Comparison of ENCODE assay signal across 8 mouse cellular contexts in the genomic region with DNA sequence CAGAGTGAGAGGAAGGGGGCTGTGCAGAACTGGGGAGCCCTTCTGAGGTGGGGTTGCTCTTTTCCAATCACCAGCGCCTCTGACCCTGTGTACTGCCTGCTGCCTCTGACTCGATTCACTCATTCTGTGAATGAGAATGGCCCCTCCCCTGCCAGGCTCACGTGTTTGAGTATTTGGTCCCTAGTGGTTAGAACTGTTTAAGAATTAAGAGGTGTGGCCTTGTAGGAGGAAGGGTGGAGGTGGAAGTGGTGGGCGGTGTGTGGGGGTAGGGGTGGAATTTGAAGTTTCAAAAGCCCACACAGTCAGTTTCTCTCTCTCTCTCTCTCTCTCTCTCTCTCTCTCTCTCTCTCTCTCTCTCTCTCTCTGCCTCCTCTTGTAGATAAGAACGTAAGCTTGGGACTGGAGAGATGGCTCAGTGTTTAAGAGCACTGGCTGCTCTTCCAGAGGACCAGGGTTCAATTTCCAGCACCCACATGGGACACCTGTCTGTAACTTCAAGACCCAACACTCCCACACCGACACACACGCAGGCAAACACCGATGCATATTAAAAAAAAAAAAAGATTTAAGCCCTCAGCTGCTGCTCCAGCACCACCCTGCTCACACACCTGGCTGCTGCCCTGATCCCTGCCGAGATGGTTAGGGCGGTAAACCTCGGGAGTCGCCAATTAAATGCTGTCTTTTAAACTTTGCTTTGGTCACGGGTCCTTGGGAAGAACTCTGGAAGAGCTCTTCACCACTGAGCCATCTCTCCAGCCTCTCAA. TPM values are rescaled to one million over a fixed set of nuclear protein-coding genes. Genes with fewer than 3 reads are reported as not detected.
DNase-seq lines count a peak whose midpoint lies in the region.

No protein-coding gene starts in this region.

- no peaks in the 10 kb centered on the region for H3K36me3 ChIP-seq in limb, embryonic 10.5 days

- 0 out of 2 replicates have a peak overlapping the region, but pooled peaks have one; percentile 20 for H3K4me3 ChIP-seq in limb, embryonic 10.5 days

- WGBS in limb, embryonic 10.5 days: 19% methylated on average over 13 of the region's 13 CpGs

- DNase-seq in kidney, postnatal 10 days: peak; percentile 32
- no peak for DNase-seq in kidney, postnatal 25 days
- DNase-seq in embryo, embryonic 11 days: peak; percentile 67
- no peak for DNase-seq in limb, embryonic 10.5 days (ENCODE audit: low spot score)
- DNase-seq in natural killer cell, adult 2 months (ENCODE audit: low spot score in 2 of 2): peak; percentile 78 to 89
- DNase-seq in cerebellum, adult 9-11 months: no peak
- DNase-seq in right cerebral cortex, postnatal 25 days: no peak
- DNase-seq in urinary bladder, postnatal 10 days (ENCODE audit: low spot score): no peak

- no peaks in the 10 kb centered on the region for H3K9me3 ChIP-seq in limb, embryonic 10.5 days (replicated peaks)

- H3K4me1 ChIP-seq in limb, embryonic 10.5 days: peaks cover 32% of the 10 kb centered on the region

- no peaks in the 10 kb centered on the region; the same call in 1 of the 2 replicates for H3K27me3 ChIP-seq in limb, embryonic 10.5 days (ENCODE audit: low read depth, poor library complexity, severe bottlenecking)

- peak overlapping the region; percentile 22; the same call in 1 of the 2 replicates for H3K27ac ChIP-seq in limb, embryonic 10.5 days

RNA-seq across cellular contexts. Expression of a gene that starts 35.4 kb away (rescaled TPM):
- 0.06 TPM in 1 of 2 replicates, not detected in the other for polyA plus RNA-seq in limb, embryonic 10.5 days (2016; fragmentation: Nextera tagmentation; extraction: Ambion mirVana)

Comparison
In these comparisons a context has a peak if more than half of its experiments do, and no peak if none do; other contexts are left out.
1. DNase-seq: peak in kidney, postnatal 10 days (single experiment), embryo, embryonic 11 days (single experiment) and natural killer cell, adult 2 months (2 of 2); none in kidney, postnatal 25 days (0 of 2), limb, embryonic 10.5 days (single experiment), cerebellum, adult 9-11 months (single experiment), right cerebral cortex, postnatal 25 days (single experiment) and urinary bladder, postnatal 10 days (single experiment).